Mouse (Mus musculus) olfactory bulb, adult 2 months (tissue): ENCODE data around the gene Arhgef3. TPM values are rescaled to one million over a fixed set of nuclear protein-coding genes. Genes with fewer than 3 reads are reported as not detected.

Experiments used
- H3K27ac ChIP-seq: fragments of 200-500 bp; 2 replicates; pipeline ENCODE4 v1.5.1; 2012; ENCODE audit warnings: low read depth, low read length; ENCODE audit not compliant: insufficient read depth
- H3K4me1 ChIP-seq: fragments of 200-500 bp; 2 replicates; pipeline ENCODE4 v1.6.1; 2012; ENCODE audit warnings: low read length; ENCODE audit not compliant: control insufficient read depth, insufficient read depth
- H3K4me3 ChIP-seq: fragments of 200-500 bp; 2 replicates; pipeline ENCODE4 v1.5.1; 2012; ENCODE audit warnings: mild to moderate bottlenecking, low read depth, low read length, moderate library complexity; ENCODE audit not compliant: insufficient read depth
- CTCF ChIP-seq: fragments of 200-500 bp; IDR thresholded peaks from 2 replicates; pipeline ENCODE4 v1.5.1; 2012; ENCODE audit warnings: low read depth, mild to moderate bottlenecking, low read length, moderate library complexity; ENCODE audit not compliant: insufficient read depth
- POLR2A ChIP-seq: fragments of 200-500 bp; IDR thresholded peaks from 2 replicates; pipeline ENCODE4 v1.6.1; 2012; ENCODE audit warnings: mild to moderate bottlenecking, low read depth, low read length, moderate library complexity; ENCODE audit not compliant: insufficient read depth
- WGBS: fragments of 180-500 bp; shearing (Covaris S2); methylation state at CpG from one replicate; pipeline ENCODE4 v1.1.7; 2018; 5-methylcytosine and 5-hydroxymethylcytosine counted together
- polyA plus RNA-seq: library from polyadenylated mRNA; stranded (reverse); fragments of >200 nt; gene quantifications from 2 replicates; pipeline ENCODE4 v1.2.4, GENCODE M21; 2012; ENCODE audit warnings: low replicate concordance; ENCODE audit not compliant: missing spikeins, insufficient read depth, insufficient read length

The Arhgef3 gene
- polyA plus RNA-seq, 1 experiment = not detected

- WGBS = 89% methylated on average over 1 of the region's 1 CpGs
- Histone ChIP-seq H3K4me3 (no peak overlapping the region), H3K4me1 (no peaks in the 10 kb centered on the region), H3K27ac (no peak overlapping the region)
- TF ChIP-seq POLR2A (no peak), CTCF (no peak)
Observed at GRCm38 (mm10) chr14:27130676-27131075, 16.0 kb downstream of the Arhgef3 start.

DNA sequence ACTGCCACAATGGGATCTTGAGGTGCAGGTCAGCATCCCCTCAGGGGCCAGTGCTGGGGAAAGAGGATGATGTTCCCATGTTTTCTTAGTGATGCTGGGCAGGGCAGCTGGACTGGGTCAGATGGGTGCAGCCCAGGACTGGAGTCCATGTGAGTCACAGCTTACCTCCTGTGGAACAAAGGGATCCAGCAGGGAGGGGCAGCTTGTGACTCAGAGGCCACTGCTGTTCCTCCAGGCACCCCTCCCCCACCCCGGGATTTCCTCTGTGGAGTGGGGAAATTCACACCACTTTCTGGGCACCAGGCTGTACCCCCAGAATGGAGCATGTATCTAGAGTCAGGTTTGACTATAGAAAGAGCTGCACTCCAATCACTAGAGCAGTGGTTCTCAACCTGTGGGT, 16.8 kb downstream of the Arhgef3 start:
- 73% methylated on average over 1 of the region's 1 CpGs for WGBS
- no peak overlapping the region for H3K27ac ChIP-seq
- H3K4me3 ChIP-seq = no peak overlapping the region
- H3K4me1 ChIP-seq = no peaks in the 10 kb centered on the region
- TF ChIP-seq POLR2A (no peak), CTCF (no peak)

DNA sequence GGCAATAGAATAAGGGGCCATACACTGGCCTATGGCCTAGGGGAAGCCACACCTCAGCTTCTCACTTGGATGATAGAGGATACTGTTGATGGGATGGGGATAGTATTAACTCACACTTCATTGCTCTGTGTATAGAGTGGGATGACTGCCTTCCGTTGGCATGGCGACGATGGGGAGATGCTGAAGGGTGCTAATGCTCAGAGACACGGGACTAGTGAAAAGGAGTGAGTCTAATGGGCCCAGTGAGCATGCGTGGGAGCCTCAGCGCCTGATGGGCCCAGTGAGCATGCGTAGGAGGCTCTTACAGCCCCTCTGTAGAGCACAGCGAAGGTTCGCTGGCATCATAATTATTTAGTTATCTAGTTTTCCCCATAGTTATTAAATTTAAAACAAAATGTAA, 24.2 kb downstream of the Arhgef3 start:
- TF ChIP-seq CTCF (no peak), POLR2A (no peak)
- 52% methylated on average over 9 of the region's 9 CpGs for WGBS
- Histone ChIP-seq H3K27ac (no peak overlapping the region), H3K4me1 (peaks cover 2% of the 10 kb centered on the region), H3K4me3 (no peak overlapping the region)

DNA sequence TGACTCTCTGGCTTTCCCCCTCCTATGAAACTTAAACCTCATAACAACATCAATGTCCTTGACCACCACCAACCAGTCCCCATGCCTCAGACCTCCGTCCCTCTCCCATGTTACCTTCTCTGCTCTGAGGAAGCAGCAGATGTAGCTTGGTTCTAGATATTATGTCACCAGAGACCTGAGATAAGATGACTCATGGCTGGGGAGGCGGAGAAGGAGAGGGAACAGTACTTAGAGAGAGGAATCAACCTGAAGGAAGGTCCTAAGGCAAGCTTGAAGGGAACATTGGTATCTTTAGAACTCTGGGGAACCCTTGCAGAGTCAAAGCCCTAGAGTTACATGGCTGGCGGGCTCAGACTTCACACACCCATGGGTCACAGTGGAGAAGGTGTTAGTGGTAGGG, 25.3 kb downstream of the Arhgef3 start:
- WGBS = 74% methylated on average over 3 of the region's 3 CpGs
- peaks cover 2% of the 10 kb centered on the region for H3K4me1 ChIP-seq
- H3K27ac ChIP-seq = no peak overlapping the region
- no peak overlapping the region for H3K4me3 ChIP-seq
- TF ChIP-seq POLR2A = no peak

DNA sequence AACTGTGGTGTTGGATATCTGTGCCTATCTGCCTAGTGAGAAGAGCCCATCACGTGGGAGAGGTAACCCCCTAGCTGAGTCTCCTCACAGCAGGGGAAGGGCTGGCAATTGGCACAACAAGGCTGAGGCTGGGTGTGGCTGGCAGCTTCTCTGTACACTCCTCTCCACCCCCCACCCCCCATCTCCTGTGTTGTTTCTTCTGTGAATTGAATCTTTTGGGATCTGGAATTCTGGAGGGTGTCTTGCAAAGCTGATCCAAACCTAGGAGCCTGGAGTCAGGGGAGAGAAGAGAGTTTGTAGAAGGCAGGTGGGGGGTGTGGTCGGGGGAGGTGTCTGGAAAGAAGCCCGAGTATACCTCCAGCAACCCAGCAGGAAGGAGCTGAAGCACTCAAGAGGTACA, 26.8 kb downstream of the Arhgef3 start:
- no peak for TF ChIP-seq CTCF
- TF ChIP-seq POLR2A = no peak
- WGBS = 45% methylated on average over 3 of the region's 3 CpGs
- Histone ChIP-seq H3K27ac (no peak overlapping the region), H3K4me3 (no peak overlapping the region), H3K4me1 (peaks cover 2% of the 10 kb centered on the region)

GRCm38 (mm10) chr14:27142680-27143079, 28.0 kb downstream of the Arhgef3 start:
- H3K27ac ChIP-seq = no peak overlapping the region
- 98% methylated on average over 5 of the region's 5 CpGs for WGBS
- no peak overlapping the region for H3K4me3 ChIP-seq
- TF ChIP-seq CTCF (no peak), POLR2A (no peak)
- H3K4me1 ChIP-seq = peaks cover 2% of the 10 kb centered on the region

GRCm38 (mm10) chr14:27145171-27146045, 30.7 kb downstream of the Arhgef3 start:
- 63% methylated on average over 8 of the region's 8 CpGs for WGBS
- TF ChIP-seq POLR2A (peak; percentile 6; the same call in 1 of the 2 replicates), CTCF (no peak)
- no peak overlapping the region for H3K27ac ChIP-seq
- no peak overlapping the region for H3K4me3 ChIP-seq
- no peaks in the 10 kb centered on the region; the same call in none of the 2 replicates for H3K4me1 ChIP-seq

- no peaks in the 10 kb centered on the region; the same call in 1 of the 2 replicates for H3K4me1 ChIP-seq
- WGBS = 93% methylated on average over 7 of the region's 7 CpGs
- no peak overlapping the region for H3K4me3 ChIP-seq
- no peak for TF ChIP-seq POLR2A
- no peak for TF ChIP-seq CTCF
- H3K27ac ChIP-seq = no peak overlapping the region
Observed at GRCm38 (mm10) chr14:27147726-27148125, 33.0 kb downstream of the Arhgef3 start.

- Histone ChIP-seq H3K4me1 (no peaks in the 10 kb centered on the region; the same call in 1 of the 2 replicates), H3K4me3 (no peak overlapping the region), H3K27ac (no peak overlapping the region)
- no peak for TF ChIP-seq POLR2A
- TF ChIP-seq CTCF = no peak
- over 99% methylated on average over 5 of the region's 5 CpGs for WGBS
Observed at GRCm38 (mm10) chr14:27149401-27149800, 34.7 kb downstream of the Arhgef3 start.
